Mouse (Mus musculus): Measurements from ENCODE around the gene Slc9a8. TPM values are rescaled to one million over a fixed set of nuclear protein-coding genes. Genes with fewer than 3 reads are reported as not detected.
A peak's percentile ranks its signal among the peaks of the same experiment; 100 is the strongest.

Gene Slc9a8
- polyA plus RNA-seq, 1 experiment from 2014 or later: 15.1 TPM

- peaks cover 38% of the 10 kb centered on the region for H3K36me3 ChIP-seq (ENCODE audit: control insufficient read depth, insufficient read depth)
- no peak for ATAC-seq (ENCODE audit: low read depth)
- H3K27me3 ChIP-seq (ENCODE audit: control insufficient read depth, insufficient read depth, low read depth, low read length): no peaks in the 10 kb centered on the region
- no peak overlapping the region for H3K9ac ChIP-seq (ENCODE audit: low read depth, low read length)
- H3K4me3 ChIP-seq (ENCODE audit: low read depth, low read length): no peak overlapping the region
- WGBS (ENCODE audit: insufficient replicate concordance): 84% methylated on average over 21 of the region's 21 CpGs
- H3K27ac ChIP-seq (ENCODE audit: low read length): no peak overlapping the region
- peaks cover 29% of the 10 kb centered on the region for H3K4me1 ChIP-seq (ENCODE audit: control insufficient read depth, low read depth, low read length)
- no peaks in the 10 kb centered on the region for H3K9me3 ChIP-seq (replicated peaks; ENCODE audit: control insufficient read depth, low read length)
- H3K4me2 ChIP-seq (ENCODE audit: low read depth, low read length): no peak overlapping the region
Observed at GRCm38 (mm10) chr2:167449331-167450275, 28.1 kb downstream of the Slc9a8 start.

DNA sequence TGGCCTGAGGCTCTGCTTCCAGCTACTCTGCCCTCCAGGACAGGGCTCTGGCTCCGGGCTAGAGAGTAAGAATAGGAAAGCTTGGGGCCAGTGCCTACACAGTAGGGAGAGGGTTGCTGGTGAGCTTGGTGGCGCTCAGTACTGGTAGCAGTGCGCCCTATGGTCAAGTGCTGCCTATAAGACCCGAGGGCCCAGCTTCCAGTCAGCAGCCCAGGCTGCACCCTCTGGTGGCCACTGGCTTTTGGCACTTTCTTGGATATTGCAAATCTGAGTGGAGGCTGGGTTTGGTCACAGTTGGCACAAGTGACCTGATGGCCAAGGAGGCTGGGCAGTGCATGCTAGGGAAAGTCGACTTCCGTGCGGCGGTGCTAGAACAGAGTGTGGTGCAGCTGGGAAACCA, 29.1 kb downstream of the Slc9a8 start:
- H3K4me3 ChIP-seq (ENCODE audit: low read depth, low read length): no peak overlapping the region
- no peaks in the 10 kb centered on the region for H3K9me3 ChIP-seq (replicated peaks; ENCODE audit: control insufficient read depth, low read length)
- H3K9ac ChIP-seq (ENCODE audit: low read depth, low read length): no peak overlapping the region
- peaks cover 39% of the 10 kb centered on the region for H3K36me3 ChIP-seq (ENCODE audit: control insufficient read depth, insufficient read depth)
- peaks cover 29% of the 10 kb centered on the region for H3K4me1 ChIP-seq (ENCODE audit: control insufficient read depth, low read depth, low read length)
- no peaks in the 10 kb centered on the region for H3K27me3 ChIP-seq (ENCODE audit: control insufficient read depth, insufficient read depth, low read depth, low read length)
- no peak for ATAC-seq (ENCODE audit: low read depth)
- no peak overlapping the region for H3K27ac ChIP-seq (ENCODE audit: low read length)
- 87% methylated on average over 8 of the region's 8 CpGs for WGBS (ENCODE audit: insufficient replicate concordance)
- H3K4me2 ChIP-seq (ENCODE audit: low read depth, low read length): no peak overlapping the region

DNA sequence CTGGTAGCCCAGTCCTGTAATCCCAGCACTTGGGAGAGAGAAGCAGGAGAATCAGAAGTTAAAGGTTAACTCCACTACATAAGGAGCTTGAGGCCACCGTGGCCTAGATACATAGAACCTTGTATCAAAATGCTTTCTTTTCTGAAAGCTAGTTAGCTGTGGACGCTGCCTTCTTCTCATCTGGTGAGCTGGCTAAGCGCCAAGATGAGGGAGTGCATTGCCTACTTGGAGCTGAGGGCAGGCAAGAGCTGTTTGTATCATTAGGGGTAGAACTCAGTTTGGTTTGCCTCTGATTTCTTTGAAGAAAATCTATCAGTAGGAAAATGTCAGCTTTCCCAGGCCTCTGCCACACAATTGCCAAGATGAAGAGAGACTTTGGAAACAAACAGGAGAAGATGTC, 32.3 kb downstream of the Slc9a8 start:
- H3K36me3 ChIP-seq (ENCODE audit: control insufficient read depth, insufficient read depth): peaks cover 34% of the 10 kb centered on the region
- no peaks in the 10 kb centered on the region for H3K9me3 ChIP-seq (replicated peaks; ENCODE audit: control insufficient read depth, low read length)
- H3K27ac ChIP-seq (ENCODE audit: low read length): no peak overlapping the region
- WGBS (ENCODE audit: insufficient replicate concordance): 87% methylated on average over 3 of the region's 3 CpGs
- no peak for ATAC-seq (ENCODE audit: low read depth)
- H3K9ac ChIP-seq (ENCODE audit: low read depth, low read length): no peak overlapping the region
- H3K4me1 ChIP-seq (ENCODE audit: control insufficient read depth, low read depth, low read length): no peaks in the 10 kb centered on the region
- H3K4me3 ChIP-seq (ENCODE audit: low read depth, low read length): no peak overlapping the region
- no peak overlapping the region for H3K4me2 ChIP-seq (ENCODE audit: low read depth, low read length)
- H3K27me3 ChIP-seq (ENCODE audit: control insufficient read depth, insufficient read depth, low read depth, low read length): no peaks in the 10 kb centered on the region

DNA sequence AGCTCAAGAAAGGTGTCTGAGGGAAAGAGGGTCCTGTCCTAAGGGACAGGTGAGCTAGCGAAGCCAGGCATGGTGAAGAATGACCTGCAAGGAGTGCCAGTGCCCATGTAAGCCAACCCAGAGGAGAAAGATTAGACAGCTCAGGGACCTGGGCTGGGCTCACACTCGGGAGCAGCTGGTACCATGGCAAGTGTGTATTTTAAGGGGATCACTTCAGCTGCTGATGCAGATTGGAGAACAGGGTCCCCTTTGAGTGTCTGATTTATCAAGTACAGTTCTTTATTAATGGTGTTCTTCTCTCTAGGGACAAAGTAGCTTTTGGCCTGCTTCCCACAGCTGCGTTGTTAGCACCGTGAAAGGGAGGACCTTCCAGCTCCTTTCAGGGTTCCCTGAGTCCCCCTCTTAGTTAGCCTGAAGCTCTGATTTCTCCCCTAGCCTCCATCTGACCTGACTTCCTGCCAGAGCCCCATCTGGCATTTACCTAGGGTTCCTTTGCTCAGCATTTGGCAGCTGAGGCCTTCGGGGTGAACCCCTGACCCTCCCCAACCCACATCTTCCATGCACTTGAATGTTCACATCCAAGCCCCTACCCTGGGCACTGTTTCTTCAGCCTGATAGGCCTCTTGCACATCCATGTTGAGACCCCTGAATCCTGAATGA, 35.0 kb downstream of the Slc9a8 start:
- peaks cover 30% of the 10 kb centered on the region for H3K36me3 ChIP-seq (ENCODE audit: control insufficient read depth, insufficient read depth)
- 83% methylated on average over 5 of the region's 5 CpGs for WGBS (ENCODE audit: insufficient replicate concordance)
- ATAC-seq (ENCODE audit: low read depth): no peak

DNA sequence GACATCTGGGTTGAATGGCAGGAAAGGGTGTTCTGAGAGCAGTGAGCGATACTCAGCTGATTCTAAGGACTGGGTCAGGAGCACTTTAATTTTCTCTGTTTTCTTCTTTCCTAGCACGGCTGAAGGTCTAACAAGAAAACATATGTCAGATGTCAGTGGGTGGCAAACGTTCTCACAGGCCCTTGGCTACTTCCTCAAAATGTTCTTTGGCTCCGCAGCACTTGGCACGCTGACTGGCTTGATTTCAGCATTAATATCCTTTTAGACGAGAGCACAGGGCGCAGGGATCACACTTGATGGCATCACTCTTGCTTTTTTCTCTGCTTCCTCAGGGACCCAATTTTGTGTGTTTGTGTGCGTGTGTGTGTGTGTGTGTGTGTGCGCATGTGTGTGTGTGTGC, 35.7 kb downstream of the Slc9a8 start:
- no peak for ATAC-seq (ENCODE audit: low read depth)
- 69% methylated on average over 9 of the region's 9 CpGs for WGBS (ENCODE audit: insufficient replicate concordance)
- Histone ChIP-seq H3K4me2 (ENCODE audit: low read depth, low read length) (no peak overlapping the region), H3K36me3 (ENCODE audit: control insufficient read depth, insufficient read depth) (peaks cover 28% of the 10 kb centered on the region), H3K4me3 (ENCODE audit: low read depth, low read length) (no peak overlapping the region), H3K4me1 (ENCODE audit: control insufficient read depth, low read depth, low read length) (no peaks in the 10 kb centered on the region), H3K27ac (ENCODE audit: low read length) (no peak overlapping the region), H3K9ac (ENCODE audit: low read depth, low read length) (no peak overlapping the region), H3K9me3 (replicated peaks; ENCODE audit: control insufficient read depth, low read length) (no peaks in the 10 kb centered on the region), H3K27me3 (ENCODE audit: control insufficient read depth, insufficient read depth, low read depth, low read length) (no peaks in the 10 kb centered on the region)

More for the DNA sequence above, 35.0 kb downstream of the Slc9a8 start:
- no peaks in the 10 kb centered on the region for H3K9me3 ChIP-seq (replicated peaks; ENCODE audit: control insufficient read depth, low read length)
- no peak overlapping the region for H3K9ac ChIP-seq (ENCODE audit: low read depth, low read length)
- no peak overlapping the region for H3K4me3 ChIP-seq (ENCODE audit: low read depth, low read length)
- no peaks in the 10 kb centered on the region for H3K27me3 ChIP-seq (ENCODE audit: control insufficient read depth, insufficient read depth, low read depth, low read length)
- no peak overlapping the region for H3K27ac ChIP-seq (ENCODE audit: low read length)
- no peak overlapping the region for H3K4me2 ChIP-seq (ENCODE audit: low read depth, low read length)
- H3K4me1 ChIP-seq (ENCODE audit: control insufficient read depth, low read depth, low read length): no peaks in the 10 kb centered on the region

DNA sequence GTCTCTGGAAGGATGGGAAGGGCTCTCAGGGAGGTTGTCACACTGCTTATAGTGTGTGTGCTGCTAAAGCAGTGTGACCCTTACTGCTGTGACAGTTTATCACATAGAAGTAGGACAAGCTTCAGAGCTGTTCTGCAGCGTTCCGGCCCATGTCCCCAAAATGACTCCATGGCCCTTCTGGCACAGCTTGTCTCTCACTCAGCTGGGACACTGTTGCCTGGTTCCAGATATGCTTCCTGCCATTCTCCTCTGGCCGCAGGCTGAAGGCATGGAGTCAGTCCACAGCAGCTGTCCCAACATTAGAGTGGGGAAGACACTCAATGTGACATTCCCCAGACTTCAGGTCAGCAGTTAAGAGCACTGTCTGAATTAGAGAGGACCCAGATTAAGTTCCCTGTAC, 37.0 kb downstream of the Slc9a8 start:
- Histone ChIP-seq H3K27me3 (ENCODE audit: control insufficient read depth, insufficient read depth, low read depth, low read length) (no peaks in the 10 kb centered on the region), H3K4me1 (ENCODE audit: control insufficient read depth, low read depth, low read length) (no peaks in the 10 kb centered on the region), H3K4me2 (ENCODE audit: low read depth, low read length) (no peak overlapping the region), H3K36me3 (ENCODE audit: control insufficient read depth, insufficient read depth) (peaks cover 21% of the 10 kb centered on the region), H3K9me3 (replicated peaks; ENCODE audit: control insufficient read depth, low read length) (no peaks in the 10 kb centered on the region), H3K9ac (ENCODE audit: low read depth, low read length) (no peak overlapping the region), H3K4me3 (ENCODE audit: low read depth, low read length) (no peak overlapping the region), H3K27ac (ENCODE audit: low read length) (no peak overlapping the region)
- WGBS (ENCODE audit: insufficient replicate concordance): 89% methylated on average over 3 of the region's 3 CpGs
- ATAC-seq (ENCODE audit: low read depth): no peak

DNA sequence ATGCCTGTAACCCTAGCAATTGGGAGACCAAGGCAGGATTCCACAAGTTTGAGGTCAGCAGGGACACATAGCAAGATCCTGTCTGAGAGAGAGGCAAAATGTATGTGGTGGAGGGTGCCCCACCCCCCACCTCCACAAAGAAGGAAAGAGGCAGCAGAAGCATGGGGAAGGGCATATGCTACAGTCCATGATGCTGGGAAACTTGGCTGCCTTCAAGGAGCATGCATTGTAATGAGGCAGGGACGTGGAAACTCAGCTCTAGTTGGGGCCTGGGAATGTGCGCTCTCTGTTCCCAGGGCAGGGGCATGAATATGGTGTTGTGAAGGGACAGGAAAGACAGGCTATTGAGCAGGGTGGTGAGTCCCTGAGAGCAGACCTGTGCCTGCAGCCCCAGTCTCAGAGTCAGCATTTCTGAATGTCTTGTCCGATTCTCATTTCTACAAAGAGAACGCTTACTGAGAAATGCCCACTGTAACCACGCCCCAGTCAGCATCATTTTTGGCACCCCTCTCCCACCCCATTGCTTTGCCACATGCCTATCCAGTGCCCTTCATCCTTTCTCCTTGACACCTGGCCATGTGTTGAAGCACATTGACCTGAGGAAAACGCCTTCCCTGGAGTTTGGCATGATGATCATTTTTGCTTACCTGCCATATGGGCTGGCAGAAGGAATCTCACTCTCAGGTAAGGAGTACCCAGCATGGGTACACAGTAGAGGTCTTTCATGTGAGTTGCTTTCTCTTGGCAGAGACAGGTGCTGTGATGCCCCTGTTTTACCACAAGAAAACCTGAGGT, 37.8 kb downstream of the Slc9a8 start:
- Histone ChIP-seq H3K9ac (ENCODE audit: low read depth, low read length) (no peak overlapping the region), H3K4me1 (ENCODE audit: control insufficient read depth, low read depth, low read length) (no peaks in the 10 kb centered on the region), H3K9me3 (replicated peaks; ENCODE audit: control insufficient read depth, low read length) (no peaks in the 10 kb centered on the region), H3K4me2 (ENCODE audit: low read depth, low read length) (no peak overlapping the region), H3K36me3 (ENCODE audit: control insufficient read depth, insufficient read depth) (peaks cover 15% of the 10 kb centered on the region), H3K27me3 (ENCODE audit: control insufficient read depth, insufficient read depth, low read depth, low read length) (no peaks in the 10 kb centered on the region), H3K4me3 (ENCODE audit: low read depth, low read length) (no peak overlapping the region), H3K27ac (ENCODE audit: low read length) (no peak overlapping the region)
- ATAC-seq (ENCODE audit: low read depth): no peak
- 84% methylated on average over 6 of the region's 6 CpGs for WGBS (ENCODE audit: insufficient replicate concordance)

GRCm38 (mm10) chr2:167462954-167463353, 41.4 kb downstream of the Slc9a8 start:
- Histone ChIP-seq H3K36me3 (ENCODE audit: control insufficient read depth, insufficient read depth) (peaks cover 20% of the 10 kb centered on the region), H3K4me1 (ENCODE audit: control insufficient read depth, low read depth, low read length) (no peaks in the 10 kb centered on the region), H3K9ac (ENCODE audit: low read depth, low read length) (no peak overlapping the region), H3K4me3 (ENCODE audit: low read depth, low read length) (no peak overlapping the region), H3K9me3 (replicated peaks; ENCODE audit: control insufficient read depth, low read length) (no peaks in the 10 kb centered on the region), H3K4me2 (ENCODE audit: low read depth, low read length) (no peak overlapping the region), H3K27ac (ENCODE audit: low read length) (no peak overlapping the region), H3K27me3 (ENCODE audit: control insufficient read depth, insufficient read depth, low read depth, low read length) (no peaks in the 10 kb centered on the region)
- WGBS (ENCODE audit: insufficient replicate concordance): 66% methylated on average over 6 of the region's 6 CpGs
- peak; percentile 75 for ATAC-seq (ENCODE audit: low read depth)
